Mouse (Mus musculus) heart, adult 2 months (tissue): ENCODE measurements around the gene Exoc4.

Experiments
- CTCF ChIP-seq: fragments of 200-600 bp; IDR thresholded peaks from 2 replicates; pipeline ENCODE4 v1.8.1; 2022; ENCODE audit warnings: antibody characterized with exemption, mild to moderate bottlenecking, moderate library complexity
- EP300 ChIP-seq: fragments of 200-500 bp; IDR thresholded peaks from 2 replicates; pipeline ENCODE4 v1.6.1; 2011; ENCODE audit warnings: low read depth, low read length, control low read depth; ENCODE audit not compliant: insufficient read depth
- POLR2A ChIP-seq: fragments of 200-500 bp; IDR thresholded peaks from 2 replicates; pipeline ENCODE4 v1.6.1; 2011; ENCODE audit warnings: mild to moderate bottlenecking, low read depth, low read length, control low read depth; ENCODE audit not compliant: insufficient read depth

GRCm38 (mm10) chr6:33708907-33709306 lies 460.0 kb downstream of the Exoc4 start:
- no peak for TF ChIP-seq EP300
- no peak for TF ChIP-seq POLR2A
- TF ChIP-seq CTCF = no peak
